Mouse (Mus musculus): ENCODE data around the gene Entpd7.
A peak's percentile ranks its signal among the peaks of the same experiment; 100 is the strongest.

The Entpd7 gene

GRCm38 (mm10) chr19:43674730-43675524 lies 14.5 kb upstream of the Entpd7 start, which contains the start of gene Slc25a28:
Gene Slc25a28, minus strand, starts transcription at chr19:43674881.
- DNase-seq = peak; percentile 99

GRCm38 (mm10) chr19:43675525-43676400 lies 13.7 kb upstream of the Entpd7 start:
- DNase-seq = no peak

- no peak for DNase-seq
Observed at GRCm38 (mm10) chr19:43678467-43679003, 10.9 kb upstream of the Entpd7 start.

GRCm38 (mm10) chr19:43679474-43679981 lies 9.9 kb upstream of the Entpd7 start:
- no peak for DNase-seq

- no peak for DNase-seq
Observed at GRCm38 (mm10) chr19:43681541-43681940, 7.9 kb upstream of the Entpd7 start.

GRCm38 (mm10) chr19:43692815-43693214 lies 3.3 kb downstream of the Entpd7 start:
- peak in 1 of 2 experiments; percentile 35 for DNase-seq

GRCm38 (mm10) chr19:43695514-43695964 lies 6.1 kb downstream of the Entpd7 start:
- DNase-seq = no peak

GRCm38 (mm10) chr19:43697666-43698370 lies 8.3 kb downstream of the Entpd7 start:
- peak; percentile 43 to 55 for DNase-seq

GRCm38 (mm10) chr19:43699021-43699762 lies 9.7 kb downstream of the Entpd7 start:
- no peak for DNase-seq

- DNase-seq = no peak
Observed at GRCm38 (mm10) chr19:43699763-43700155, 10.3 kb downstream of the Entpd7 start.

- no peak for DNase-seq
Observed at GRCm38 (mm10) chr19:43704211-43704610, 14.7 kb downstream of the Entpd7 start.

GRCm38 (mm10) chr19:43704787-43705497 lies 15.5 kb downstream of the Entpd7 start:
- DNase-seq = no peak

GRCm38 (mm10) chr19:43708206-43708605 lies 18.7 kb downstream of the Entpd7 start:
- DNase-seq = no peak

GRCm38 (mm10) chr19:43709317-43709716 lies 19.8 kb downstream of the Entpd7 start:
- DNase-seq = no peak

- DNase-seq = no peak
Observed at GRCm38 (mm10) chr19:43711159-43711916, 21.9 kb downstream of the Entpd7 start.

GRCm38 (mm10) chr19:43711971-43712370 lies 22.5 kb downstream of the Entpd7 start:
- DNase-seq = no peak

GRCm38 (mm10) chr19:43720061-43720460 lies 30.6 kb downstream of the Entpd7 start:
- DNase-seq = no peak

GRCm38 (mm10) chr19:43722891-43723290 lies 33.4 kb downstream of the Entpd7 start:
- no peak for DNase-seq

GRCm38 (mm10) chr19:43723501-43723900 lies 34.0 kb downstream of the Entpd7 start:
- DNase-seq = no peak

GRCm38 (mm10) chr19:43724194-43724593 lies 34.7 kb downstream of the Entpd7 start:
- DNase-seq = no peak

All from cerebellum, postnatal 10 days (tissue).